Mouse (Mus musculus): ENCODE results near the gene Wfdc21.

GRCm38 (mm10) chr11:83785366-83785765, 38.6 kb downstream of the Wfdc21 start:
- TF ChIP-seq E2F4 (IDR thresholded peaks at IDR 0.05; ENCODE audit: insufficient read depth) (no peak), POLR2AphosphoS2 (IDR thresholded peaks at IDR 0.05; ENCODE audit: insufficient read length, low read depth) (no peak)
